Mouse (Mus musculus) heart, adult 8-10 months (tissue): Measurements from ENCODE around the gene 6430548M08Rik. TPM values are rescaled to one million over a fixed set of nuclear protein-coding genes. Genes with fewer than 3 reads are reported as not detected.

Source experiments
- DNase-seq: peaks from one replicate; pipeline ENCODE4 v3.0.0; 2022; ENCODE audit warnings: low spot score
- total RNA-seq, 4 experiments: library from RNA; stranded (reverse); gene quantifications; 2 replicates each; pipeline ENCODE4 v1.2.4; 2022

6430548M08Rik gene
- total RNA-seq, 4 experiments from 2014 or later, result 17.5 to 27.7 (median 22.0) TPM

GRCm38 (mm10) chr8:120104721-120105272, 9.2 kb upstream of the 6430548M08Rik start:
- peak; percentile 85 for DNase-seq

GRCm38 (mm10) chr8:120109149-120109548, 4.8 kb upstream of the 6430548M08Rik start:
- peak; percentile 48 for DNase-seq

- no peak for DNase-seq
Observed at GRCm38 (mm10) chr8:120110966-120111365, 3.0 kb upstream of the 6430548M08Rik start.

GRCm38 (mm10) chr8:120111382-120111781, 2.6 kb upstream of the 6430548M08Rik start:
- no peak for DNase-seq

- DNase-seq, result no peak
Observed at GRCm38 (mm10) chr8:120112535-120112934, 1.4 kb upstream of the 6430548M08Rik start.

- peak; percentile 65 for DNase-seq
Observed at GRCm38 (mm10) chr8:120113306-120113705, 646 bp upstream of the 6430548M08Rik start.

- no peak for DNase-seq
Observed at GRCm38 (mm10) chr8:120114315-120114841, 426 bp downstream of the 6430548M08Rik start.

- no peak for DNase-seq
Observed at GRCm38 (mm10) chr8:120116600-120116999, 2.6 kb downstream of the 6430548M08Rik start.

- no peak for DNase-seq
Observed at GRCm38 (mm10) chr8:120118162-120118561, 4.2 kb downstream of the 6430548M08Rik start.

- DNase-seq, result no peak
Observed at GRCm38 (mm10) chr8:120118847-120119246, 4.9 kb downstream of the 6430548M08Rik start.

GRCm38 (mm10) chr8:120119429-120119828, 5.5 kb downstream of the 6430548M08Rik start:
- DNase-seq, result no peak

GRCm38 (mm10) chr8:120119931-120120330, 6.0 kb downstream of the 6430548M08Rik start:
- DNase-seq, result no peak

GRCm38 (mm10) chr8:120120951-120121350, 7.0 kb downstream of the 6430548M08Rik start:
- no peak for DNase-seq

GRCm38 (mm10) chr8:120124261-120124660, 10.3 kb downstream of the 6430548M08Rik start:
- DNase-seq, result no peak

GRCm38 (mm10) chr8:120124836-120125389, 11.0 kb downstream of the 6430548M08Rik start:
- DNase-seq, result no peak

- no peak for DNase-seq
Observed at GRCm38 (mm10) chr8:120126357-120127161, 12.6 kb downstream of the 6430548M08Rik start.

GRCm38 (mm10) chr8:120129547-120129946, 15.6 kb downstream of the 6430548M08Rik start:
- DNase-seq, result no peak

- no peak for DNase-seq
Observed at GRCm38 (mm10) chr8:120131158-120131557, 17.2 kb downstream of the 6430548M08Rik start.

GRCm38 (mm10) chr8:120133169-120133568, 19.2 kb downstream of the 6430548M08Rik start:
- no peak for DNase-seq

GRCm38 (mm10) chr8:120135687-120136086, 21.7 kb downstream of the 6430548M08Rik start:
- DNase-seq, result no peak

- DNase-seq, result no peak
Observed at GRCm38 (mm10) chr8:120136618-120137017, 22.7 kb downstream of the 6430548M08Rik start.

- DNase-seq, result no peak
Observed at GRCm38 (mm10) chr8:120138958-120139357, 25.0 kb downstream of the 6430548M08Rik start.
